Mouse (Mus musculus) gastrocnemius, postnatal 25 days (tissue): ENCODE data around the gene Exo5. TPM values are rescaled to one million over a fixed set of nuclear protein-coding genes. Genes with fewer than 3 reads are reported as not detected.

Experiments
- DNase-seq: peaks from one replicate; pipeline ENCODE4 v3.0.0; 2022
- long read RNA-seq, 2 experiments: library from polyadenylated mRNA; stranded (forward); transcript quantifications; one replicate each; pipeline ENCODE4 v2.0.0; 2021
- total RNA-seq, 2 experiments: library from RNA; stranded (reverse); gene quantifications; 1 replicate in 1 of 2; 2 replicates in 1 of 2; pipeline ENCODE4 v1.2.3; 2021

The Exo5 gene
- 1 to 10 TPM; 1.5 to 2.2 TPM for total RNA-seq
- long read RNA-seq, experiment 1, partial matches to known transcripts = 0 of 1 reads
- long read RNA-seq, experiment 1, other reads (novel, unspliced or antisense) = 1 of 1 reads
- long read RNA-seq, experiment 2, partial matches to known transcripts = 0 of 2 reads
- long read RNA-seq, experiment 2, other reads (novel, unspliced or antisense) = 0 of 2 reads

- DNase-seq = peak; percentile 90
Measured at GRCm38 (mm10) chr4:120924554-120925299, at the start of gene Exo5. Gene Exo5 (minus strand): TSS chr4:120925017.

- DNase-seq = no peak
Measured at GRCm38 (mm10) chr4:120971842-120972241, 47.0 kb upstream of the Exo5 start.

GRCm38 (mm10) chr4:120969382-120970146 lies 44.7 kb upstream of the Exo5 start:
- DNase-seq = no peak

- no peak for DNase-seq
Measured at GRCm38 (mm10) chr4:120968486-120968885, 43.7 kb upstream of the Exo5 start.

- DNase-seq = no peak
Measured at GRCm38 (mm10) chr4:120955586-120955985, 30.8 kb upstream of the Exo5 start.

- DNase-seq = no peak
Measured at GRCm38 (mm10) chr4:120953667-120954066, 28.9 kb upstream of the Exo5 start.

- DNase-seq = no peak
Measured at GRCm38 (mm10) chr4:120953038-120953437, 28.2 kb upstream of the Exo5 start.

- no peak for DNase-seq
Measured at GRCm38 (mm10) chr4:120952163-120952562, 27.3 kb upstream of the Exo5 start.

- peak; percentile 94 for DNase-seq
Measured at GRCm38 (mm10) chr4:120951428-120951973, 26.7 kb upstream of the Exo5 start, which contains the start of gene Zfp69. Gene Zfp69 (minus strand): TSS chr4:120951699.

- DNase-seq = no peak
Measured at GRCm38 (mm10) chr4:120950763-120951427, 26.1 kb upstream of the Exo5 start.

- peak; percentile 8 for DNase-seq
Measured at GRCm38 (mm10) chr4:120948938-120949337, 24.1 kb upstream of the Exo5 start.

GRCm38 (mm10) chr4:120935006-120935405 lies 10.2 kb upstream of the Exo5 start:
- no peak for DNase-seq

GRCm38 (mm10) chr4:120930736-120931135 lies 5.9 kb upstream of the Exo5 start:
- DNase-seq = no peak

- no peak for DNase-seq
Measured at GRCm38 (mm10) chr4:120928686-120929085, 3.9 kb upstream of the Exo5 start.

- peak; percentile 13 for DNase-seq
Measured at GRCm38 (mm10) chr4:120925386-120925785, 569 bp upstream of the Exo5 start.

- no peak for DNase-seq
Measured at GRCm38 (mm10) chr4:120921461-120921860, 3.4 kb downstream of the Exo5 start.

GRCm38 (mm10) chr4:120914501-120914900 lies 10.3 kb downstream of the Exo5 start:
- DNase-seq = no peak

- no peak for DNase-seq
Measured at GRCm38 (mm10) chr4:120913861-120914260, 11.0 kb downstream of the Exo5 start.

- DNase-seq = no peak
Measured at GRCm38 (mm10) chr4:120913443-120913842, 11.4 kb downstream of the Exo5 start.

- no peak for DNase-seq
Measured at GRCm38 (mm10) chr4:120912866-120913265, 12.0 kb downstream of the Exo5 start.

GRCm38 (mm10) chr4:120911086-120911485 lies 13.7 kb downstream of the Exo5 start:
- DNase-seq = no peak

GRCm38 (mm10) chr4:120909558-120910150 lies 15.2 kb downstream of the Exo5 start:
- no peak for DNase-seq
